Mouse (Mus musculus): ENCODE results near the gene Gm11214. TPM values are rescaled to one million over a fixed set of nuclear protein-coding genes. Genes with fewer than 3 reads are reported as not detected.

Gm11214 gene
- not detected in 2 replicates for polyA plus RNA-seq (2012; rRNA removed)

GRCm38 (mm10) chr4:63663279-63663678 lies at the start of gene Gm11214:
Gene Gm11214, minus strand, starts transcription at chr4:63663379.
- TF ChIP-seq CTCF (IDR thresholded peaks at IDR 0.05; ENCODE audit: control insufficient read depth, insufficient read depth, insufficient replicate concordance, low read depth, low read length) (no peak), POLR2A (IDR thresholded peaks at IDR 0.05; ENCODE audit: control insufficient read depth, low read depth, low read length) (no peak)
- Histone ChIP-seq H3K36me3 (ENCODE audit: control insufficient read depth, insufficient read depth, low read length) (no peaks in the 10 kb centered on the region), H3K4me1 (ENCODE audit: control insufficient read depth, insufficient read depth, low read length) (no peaks in the 10 kb centered on the region)

GRCm38 (mm10) chr4:63711886-63712285 lies 48.7 kb upstream of the Gm11214 start:
- Histone ChIP-seq H3K27ac (ENCODE audit: control insufficient read depth, insufficient read depth, low read depth, low read length) (no peak overlapping the region), H3K4me1 (ENCODE audit: control insufficient read depth, insufficient read depth, low read length) (no peaks in the 10 kb centered on the region), H3K27me3 (ENCODE audit: control insufficient read depth, insufficient read depth, low read length) (no peaks in the 10 kb centered on the region), H3K36me3 (ENCODE audit: control insufficient read depth, insufficient read depth, low read length) (no peaks in the 10 kb centered on the region), H3K4me3 (ENCODE audit: control insufficient read depth, low read depth, low read length) (no peak overlapping the region)
- TF ChIP-seq CTCF (IDR thresholded peaks at IDR 0.05; ENCODE audit: control insufficient read depth, insufficient read depth, insufficient replicate concordance, low read depth, low read length) (no peak), POLR2A (IDR thresholded peaks at IDR 0.05; ENCODE audit: control insufficient read depth, low read depth, low read length) (no peak)

More at GRCm38 (mm10) chr4:63663279-63663678, at the start of gene Gm11214:
- H3K4me3 ChIP-seq (ENCODE audit: control insufficient read depth, low read depth, low read length): no peak within 1 kb of the TSS
- H3K27me3 ChIP-seq (ENCODE audit: control insufficient read depth, insufficient read depth, low read length): no peaks in the 10 kb centered on the region
- H3K27ac ChIP-seq (ENCODE audit: control insufficient read depth, insufficient read depth, low read depth, low read length): no peak within 1 kb of the TSS

GRCm38 (mm10) chr4:63710431-63711220 lies 47.4 kb upstream of the Gm11214 start:
- no peak overlapping the region for H3K4me3 ChIP-seq (ENCODE audit: control insufficient read depth, low read depth, low read length)
- no peaks in the 10 kb centered on the region for H3K36me3 ChIP-seq (ENCODE audit: control insufficient read depth, insufficient read depth, low read length)
- H3K4me1 ChIP-seq (ENCODE audit: control insufficient read depth, insufficient read depth, low read length): no peaks in the 10 kb centered on the region
- H3K27me3 ChIP-seq (ENCODE audit: control insufficient read depth, insufficient read depth, low read length): no peaks in the 10 kb centered on the region
- TF ChIP-seq POLR2A (IDR thresholded peaks at IDR 0.05; ENCODE audit: control insufficient read depth, low read depth, low read length): no peak
- no peak for TF ChIP-seq CTCF (IDR thresholded peaks at IDR 0.05; ENCODE audit: control insufficient read depth, insufficient read depth, insufficient replicate concordance, low read depth, low read length)
- H3K27ac ChIP-seq (ENCODE audit: control insufficient read depth, insufficient read depth, low read depth, low read length): no peak overlapping the region

- H3K4me3 ChIP-seq (ENCODE audit: control insufficient read depth, low read depth, low read length): no peak overlapping the region
- H3K27ac ChIP-seq (ENCODE audit: control insufficient read depth, insufficient read depth, low read depth, low read length): no peak overlapping the region
- no peak for TF ChIP-seq POLR2A (IDR thresholded peaks at IDR 0.05; ENCODE audit: control insufficient read depth, low read depth, low read length)
- no peak for TF ChIP-seq CTCF (IDR thresholded peaks at IDR 0.05; ENCODE audit: control insufficient read depth, insufficient read depth, insufficient replicate concordance, low read depth, low read length)
- no peaks in the 10 kb centered on the region for H3K36me3 ChIP-seq (ENCODE audit: control insufficient read depth, insufficient read depth, low read length)
- H3K4me1 ChIP-seq (ENCODE audit: control insufficient read depth, insufficient read depth, low read length): no peaks in the 10 kb centered on the region
- no peaks in the 10 kb centered on the region for H3K27me3 ChIP-seq (ENCODE audit: control insufficient read depth, insufficient read depth, low read length)
Measured at GRCm38 (mm10) chr4:63706279-63706971, 43.2 kb upstream of the Gm11214 start.

GRCm38 (mm10) chr4:63704232-63704631 lies 41.1 kb upstream of the Gm11214 start:
- no peak overlapping the region for H3K27ac ChIP-seq (ENCODE audit: control insufficient read depth, insufficient read depth, low read depth, low read length)
- H3K4me1 ChIP-seq (ENCODE audit: control insufficient read depth, insufficient read depth, low read length): no peaks in the 10 kb centered on the region
- H3K27me3 ChIP-seq (ENCODE audit: control insufficient read depth, insufficient read depth, low read length): no peaks in the 10 kb centered on the region
- H3K4me3 ChIP-seq (ENCODE audit: control insufficient read depth, low read depth, low read length): no peak overlapping the region
- TF ChIP-seq POLR2A (IDR thresholded peaks at IDR 0.05; ENCODE audit: control insufficient read depth, low read depth, low read length): no peak
- TF ChIP-seq CTCF (IDR thresholded peaks at IDR 0.05; ENCODE audit: control insufficient read depth, insufficient read depth, insufficient replicate concordance, low read depth, low read length): no peak
- no peaks in the 10 kb centered on the region for H3K36me3 ChIP-seq (ENCODE audit: control insufficient read depth, insufficient read depth, low read length)

GRCm38 (mm10) chr4:63703686-63704085 lies 40.5 kb upstream of the Gm11214 start:
- TF ChIP-seq CTCF (IDR thresholded peaks at IDR 0.05; ENCODE audit: control insufficient read depth, insufficient read depth, insufficient replicate concordance, low read depth, low read length) (no peak), POLR2A (IDR thresholded peaks at IDR 0.05; ENCODE audit: control insufficient read depth, low read depth, low read length) (no peak)
- Histone ChIP-seq H3K4me1 (ENCODE audit: control insufficient read depth, insufficient read depth, low read length) (no peaks in the 10 kb centered on the region), H3K4me3 (ENCODE audit: control insufficient read depth, low read depth, low read length) (no peak overlapping the region), H3K27me3 (ENCODE audit: control insufficient read depth, insufficient read depth, low read length) (no peaks in the 10 kb centered on the region), H3K27ac (ENCODE audit: control insufficient read depth, insufficient read depth, low read depth, low read length) (no peak overlapping the region), H3K36me3 (ENCODE audit: control insufficient read depth, insufficient read depth, low read length) (no peaks in the 10 kb centered on the region)

GRCm38 (mm10) chr4:63702006-63702704 lies 39.0 kb upstream of the Gm11214 start:
- Histone ChIP-seq H3K4me1 (ENCODE audit: control insufficient read depth, insufficient read depth, low read length) (no peaks in the 10 kb centered on the region), H3K36me3 (ENCODE audit: control insufficient read depth, insufficient read depth, low read length) (no peaks in the 10 kb centered on the region), H3K4me3 (ENCODE audit: control insufficient read depth, low read depth, low read length) (no peak overlapping the region), H3K27me3 (ENCODE audit: control insufficient read depth, insufficient read depth, low read length) (no peaks in the 10 kb centered on the region), H3K27ac (ENCODE audit: control insufficient read depth, insufficient read depth, low read depth, low read length) (no peak overlapping the region)
- no peak for TF ChIP-seq CTCF (IDR thresholded peaks at IDR 0.05; ENCODE audit: control insufficient read depth, insufficient read depth, insufficient replicate concordance, low read depth, low read length)
- no peak for TF ChIP-seq POLR2A (IDR thresholded peaks at IDR 0.05; ENCODE audit: control insufficient read depth, low read depth, low read length)
